Mouse (Mus musculus) MEL (cell line): Measurements from ENCODE around the gene Olfr1045.

ENCODE experiments used
- CTCF ChIP-seq, 3 experiments: IDR thresholded peaks in 2 of 3; conservative IDR thresholded peaks in 1 of 3; 2 replicates each; pipeline ENCODE4 v1.5.1; 2011 to 2012; ENCODE audit warnings: low read length in 3 of 3, low read depth in 2 of 3, mild to moderate bottlenecking in 2 of 3, improper control_type of control experiment in 1 of 3, inconsistent platforms in 1 of 3, mixed read lengths in 1 of 3, moderate library complexity in 1 of 3; ENCODE audit not compliant: control insufficient read depth in 1 of 3, insufficient read depth in 1 of 3, poor library complexity in 1 of 3, severe bottlenecking in 1 of 3
- POLR2A ChIP-seq, 2 experiments: IDR thresholded peaks; 2 replicates each; pipeline ENCODE4 v1.6.1; 2011 to 2012; ENCODE audit warnings: low read length in 2 of 2, mild to moderate bottlenecking in 2 of 2, control low read depth in 1 of 2, improper control_type of control experiment in 1 of 2, low read depth in 1 of 2, moderate library complexity in 1 of 2; ENCODE audit not compliant: control insufficient read depth in 1 of 2, insufficient read depth in 1 of 2, poor library complexity in 1 of 2

GRCm38 (mm10) chr2:86219214-86219613, 16.4 kb upstream of the Olfr1045 start, which contains the start of gene Olfr1046:
- TF ChIP-seq CTCF (IDR thresholded peaks at IDR 0.05 in 2 of 3, conservative IDR thresholded peaks at IDR 0.05 in 1 of 3; ENCODE audit: control insufficient read depth in 1 of 3, insufficient read depth in 1 of 3, low read depth in 2 of 3, low read length in 3 of 3, poor library complexity in 1 of 3, severe bottlenecking in 1 of 3) (no peak), POLR2A (IDR thresholded peaks at IDR 0.05; ENCODE audit: control insufficient read depth in 1 of 2, insufficient read depth in 1 of 2, low read depth in 1 of 2, low read length in 2 of 2, poor library complexity in 1 of 2) (no peak)
